Mouse (Mus musculus): ENCODE data around the gene Gm20696.

DNA sequence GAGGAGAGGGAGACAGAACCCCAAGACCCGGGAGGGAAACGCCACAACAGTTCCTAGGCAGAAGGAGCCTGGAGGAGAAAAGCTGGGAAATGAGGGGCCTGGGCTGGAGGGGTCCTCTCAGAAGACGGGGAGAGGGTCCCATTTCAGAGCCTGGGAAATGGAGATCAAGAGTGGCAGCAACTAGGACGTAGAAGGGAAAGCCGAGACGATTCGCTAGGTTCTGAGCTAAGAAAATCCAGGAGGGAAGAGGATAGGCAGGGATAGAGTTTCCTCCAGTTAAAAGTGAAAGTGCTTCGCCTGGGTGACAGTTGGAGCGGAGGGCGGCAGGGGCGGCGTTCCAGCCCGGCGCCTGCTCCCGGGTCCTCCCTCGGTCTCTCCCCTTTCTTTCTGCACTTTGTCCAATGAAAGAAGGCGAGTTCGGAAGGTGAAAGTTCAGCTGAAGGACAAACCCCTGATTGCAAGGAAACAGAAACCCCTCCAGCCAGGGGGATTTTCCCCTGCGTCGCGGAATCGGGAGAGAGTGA is 143.4 kb downstream of the Gm20696 start:
- no peak for TF ChIP-seq CTCF (IDR thresholded peaks at IDR 0.05; ENCODE audit: borderline replicate concordance, insufficient read depth, low read depth, low read length)
- TF ChIP-seq POLR2A (IDR thresholded peaks at IDR 0.05; ENCODE audit: borderline replicate concordance, insufficient read depth, low read length) = no peak

All from cerebellum, adult 2 months (tissue).